Mouse (Mus musculus) megakaryocyte, embryonic 14.5 days (primary cell): ENCODE measurements around the gene Rhot2. TPM values are rescaled to one million over a fixed set of nuclear protein-coding genes. Genes with fewer than 3 reads are reported as not detected.

Experiments
- H3K27me3 ChIP-seq: replicated peaks from 2 replicates; pipeline ENCODE3; 2012; ENCODE audit warnings: inconsistent platforms
- H3K36me3 ChIP-seq: replicated peaks from 2 replicates; pipeline ENCODE3; 2012; ENCODE audit warnings: low read length, inconsistent platforms, mixed read lengths
- H3K4me1 ChIP-seq: 2 replicates; pipeline ENCODE4 v1.6.1; 2012; ENCODE audit warnings: inconsistent platforms
- H3K4me3 ChIP-seq: replicated peaks from 2 replicates; pipeline ENCODE3; 2012; ENCODE audit warnings: moderate library complexity, mild to moderate bottlenecking, inconsistent platforms
- H3K9me3 ChIP-seq: 2 replicates; pipeline ENCODE4 v1.6.1; 2012; ENCODE audit warnings: inconsistent platforms
- FLI1 ChIP-seq: IDR thresholded peaks from 2 replicates; pipeline ENCODE4 v1.6.1; 2012; ENCODE audit warnings: low read length, inconsistent platforms, mixed read lengths
- GATA1 ChIP-seq: IDR thresholded peaks from 3 replicates; pipeline ENCODE4 v1.6.1; 2012; ENCODE audit warnings: mixed read lengths, low read length, inconsistent platforms, borderline replicate concordance
- polyA plus RNA-seq: library from polyadenylated mRNA; stranded (reverse); fragments of >175 nt; gene quantifications from 2 replicates; pipeline ENCODE4 v1.2.3, GENCODE M21; 2012; ENCODE audit warnings: low replicate concordance; ENCODE audit not compliant: insufficient read depth

Gene Rhot2
- polyA plus RNA-seq, 1 experiment = 75.2 TPM

- H3K36me3 ChIP-seq = peaks cover 91% of the 10 kb centered on the region
- H3K9me3 ChIP-seq = no peaks in the 10 kb centered on the region
- peaks cover 40% of the 10 kb centered on the region for H3K4me1 ChIP-seq
- no peak overlapping the region for H3K4me3 ChIP-seq
- no peaks in the 10 kb centered on the region for H3K27me3 ChIP-seq
- TF ChIP-seq FLI1 (no peak), GATA1 (no peak)
These were observed 36.4 kb upstream of the Rhot2 start for GRCm38 (mm10) chr17:25880913-25881641.

- no peaks in the 10 kb centered on the region for H3K9me3 ChIP-seq
- no peaks in the 10 kb centered on the region for H3K27me3 ChIP-seq
- H3K36me3 ChIP-seq = peaks cover 84% of the 10 kb centered on the region
- no peak within 1 kb of the TSS for H3K4me3 ChIP-seq
- TF ChIP-seq GATA1 = no peak
- no peak for TF ChIP-seq FLI1
- H3K4me1 ChIP-seq = peaks cover 40% of the 10 kb centered on the region
These were observed 35.7 kb upstream of the Rhot2 start, which contains the start of gene Wfikkn1 for GRCm38 (mm10) chr17:25880196-25880910. Gene Wfikkn1 (minus strand): TSS chr17:25880858.

- TF ChIP-seq FLI1 (no peak), GATA1 (no peak)
- H3K9me3 ChIP-seq = no peaks in the 10 kb centered on the region
- no peak overlapping the region for H3K4me3 ChIP-seq
- H3K4me1 ChIP-seq = peaks cover 40% of the 10 kb centered on the region
- no peaks in the 10 kb centered on the region for H3K27me3 ChIP-seq
- H3K36me3 ChIP-seq = peaks cover 78% of the 10 kb centered on the region
These were observed 35.1 kb upstream of the Rhot2 start for GRCm38 (mm10) chr17:25879750-25880149.

- H3K9me3 ChIP-seq = no peaks in the 10 kb centered on the region
- H3K27me3 ChIP-seq = no peaks in the 10 kb centered on the region
- peaks cover 45% of the 10 kb centered on the region for H3K4me1 ChIP-seq
- no peak overlapping the region for H3K4me3 ChIP-seq
- TF ChIP-seq GATA1 (no peak), FLI1 (no peak)
- H3K36me3 ChIP-seq = peaks cover 73% of the 10 kb centered on the region
These were observed 34.6 kb upstream of the Rhot2 start for GRCm38 (mm10) chr17:25879261-25879660.

- TF ChIP-seq FLI1 (no peak), GATA1 (no peak)
- Histone ChIP-seq H3K27me3 (no peaks in the 10 kb centered on the region), H3K4me3 (no peak overlapping the region), H3K36me3 (peaks cover 67% of the 10 kb centered on the region), H3K9me3 (no peaks in the 10 kb centered on the region), H3K4me1 (peaks cover 50% of the 10 kb centered on the region)
These were observed 34.0 kb upstream of the Rhot2 start for GRCm38 (mm10) chr17:25878611-25879180.

GRCm38 (mm10) chr17:25877741-25878610 is 33.3 kb upstream of the Rhot2 start:
- peaks cover 53% of the 10 kb centered on the region for H3K4me1 ChIP-seq
- TF ChIP-seq FLI1 (no peak), GATA1 (no peak)
- peak overlapping the region; percentile 9 for H3K4me3 ChIP-seq
- H3K27me3 ChIP-seq = no peaks in the 10 kb centered on the region
- peaks cover 60% of the 10 kb centered on the region for H3K36me3 ChIP-seq
- no peaks in the 10 kb centered on the region for H3K9me3 ChIP-seq

- TF ChIP-seq GATA1 = no peak
- no peak for TF ChIP-seq FLI1
- peaks cover 57% of the 10 kb centered on the region for H3K4me1 ChIP-seq
- H3K36me3 ChIP-seq = peaks cover 51% of the 10 kb centered on the region
- no peaks in the 10 kb centered on the region for H3K27me3 ChIP-seq
- H3K9me3 ChIP-seq = no peaks in the 10 kb centered on the region
- no peak overlapping the region for H3K4me3 ChIP-seq
These were observed 32.4 kb upstream of the Rhot2 start for GRCm38 (mm10) chr17:25877025-25877424.

- peak overlapping the region; percentile 100 for H3K4me3 ChIP-seq
These were observed 31.8 kb upstream of the Rhot2 start for GRCm38 (mm10) chr17:25876347-25876915.

GRCm38 (mm10) chr17:25875171-25876136 is 30.8 kb upstream of the Rhot2 start:
- H3K9me3 ChIP-seq = no peaks in the 10 kb centered on the region
- H3K27me3 ChIP-seq = no peaks in the 10 kb centered on the region
- no peak for TF ChIP-seq FLI1
- TF ChIP-seq GATA1 = no peak
- peaks cover 35% of the 10 kb centered on the region for H3K36me3 ChIP-seq
- peaks cover 55% of the 10 kb centered on the region for H3K4me1 ChIP-seq
- peak overlapping the region; percentile 100 for H3K4me3 ChIP-seq

More at GRCm38 (mm10) chr17:25876347-25876915, 31.8 kb upstream of the Rhot2 start:
- no peak for TF ChIP-seq FLI1
- no peak for TF ChIP-seq GATA1
- H3K9me3 ChIP-seq = no peaks in the 10 kb centered on the region
- H3K27me3 ChIP-seq = no peaks in the 10 kb centered on the region
- H3K36me3 ChIP-seq = peaks cover 45% of the 10 kb centered on the region
- peaks cover 62% of the 10 kb centered on the region for H3K4me1 ChIP-seq
